Mouse (Mus musculus) kidney, adult 2 months (tissue): ENCODE data around the gene Ptpn3. TPM values are rescaled to one million over a fixed set of nuclear protein-coding genes. Genes with fewer than 3 reads are reported as not detected.

Experiments used
- DNase-seq: peaks from one replicate; pipeline ENCODE4 v3.0.0; 2021
- H3K27ac ChIP-seq: fragments of 200-500 bp; 2 replicates; pipeline ENCODE4 v1.5.1; 2012; ENCODE audit warnings: low read depth, low read length, control low read depth, inconsistent platforms; ENCODE audit not compliant: insufficient read depth
- H3K27me3 ChIP-seq: fragments of 200-500 bp; replicated peaks from 2 replicates; pipeline ENCODE4 v1.6.1; 2012; ENCODE audit warnings: mild to moderate bottlenecking, moderate library complexity, low read length, inconsistent platforms; ENCODE audit not compliant: control insufficient read depth, insufficient read depth
- H3K36me3 ChIP-seq: fragments of 200-500 bp; 2 replicates; pipeline ENCODE4 v1.6.1; 2012; ENCODE audit warnings: mild to moderate bottlenecking, moderate library complexity, low read length, inconsistent platforms; ENCODE audit not compliant: control insufficient read depth, insufficient read depth
- H3K4me1 ChIP-seq: fragments of 200-500 bp; 2 replicates; pipeline ENCODE4 v1.6.1; 2011; ENCODE audit warnings: low read length; ENCODE audit not compliant: control insufficient read depth, insufficient read depth
- H3K4me3 ChIP-seq: fragments of 200-500 bp; 2 replicates; pipeline ENCODE4 v1.5.1; 2011; ENCODE audit warnings: mild to moderate bottlenecking, low read depth, low read length, control low read depth; ENCODE audit not compliant: insufficient read depth
- CTCF ChIP-seq: fragments of 200-500 bp; conservative IDR thresholded peaks from 2 replicates; pipeline ENCODE4 v1.5.1; 2011; ENCODE audit warnings: low read depth, mild to moderate bottlenecking, control low read depth, low read length, moderate library complexity, mixed read lengths; ENCODE audit not compliant: insufficient read depth, insufficient read length
- POLR2A ChIP-seq: fragments of 200-500 bp; IDR thresholded peaks from one replicate; pipeline ENCODE4 v1.6.1; 2011; ENCODE audit warnings: low read depth, low read length, control low read depth
- WGBS: fragments of 180-500 bp; shearing (Covaris S2); methylation state at CpG from one replicate; pipeline ENCODE4 v1.1.7; 2018; 5-methylcytosine and 5-hydroxymethylcytosine counted together
- polyA plus RNA-seq: library from polyadenylated mRNA; depleted of rRNA; stranded (reverse); fragments of >200 nt; gene quantifications from 2 replicates; pipeline ENCODE4 v1.2.3, GENCODE M21; 2012

Gene Ptpn3
- polyA plus RNA-seq, 1 experiment, result 17.7 TPM

GRCm38 (mm10) chr4:57283189-57283588, 18.4 kb downstream of the Ptpn3 start:
- H3K27ac ChIP-seq, result peak overlapping the region; percentile 16; the same call in 1 of the 2 replicates
- no peaks in the 10 kb centered on the region for H3K36me3 ChIP-seq
- H3K4me1 ChIP-seq, result peaks cover 23% of the 10 kb centered on the region
- H3K4me3 ChIP-seq, result no peak overlapping the region
- TF ChIP-seq POLR2A (no peak), CTCF (no peak)
- peak; percentile 63 for DNase-seq
- WGBS, result 63% methylated on average over 3 of the region's 3 CpGs
- no peaks in the 10 kb centered on the region for H3K27me3 ChIP-seq

- TF ChIP-seq CTCF, result no peak
- no peak for TF ChIP-seq POLR2A
- no peaks in the 10 kb centered on the region for H3K27me3 ChIP-seq
- 37% methylated on average over 6 of the region's 6 CpGs for WGBS
- peak; percentile 73 for DNase-seq
- H3K27ac ChIP-seq, result no peak overlapping the region; the same call in 1 of the 2 replicates
- no peaks in the 10 kb centered on the region for H3K36me3 ChIP-seq
- no peak overlapping the region for H3K4me3 ChIP-seq
- H3K4me1 ChIP-seq, result peaks cover 23% of the 10 kb centered on the region
These were observed 19.0 kb downstream of the Ptpn3 start for GRCm38 (mm10) chr4:57282630-57283029.

- TF ChIP-seq POLR2A, result no peak
- TF ChIP-seq CTCF, result no peak
- DNase-seq, result peak; percentile 30
- Histone ChIP-seq H3K36me3 (no peaks in the 10 kb centered on the region), H3K4me1 (peaks cover 23% of the 10 kb centered on the region), H3K27me3 (no peaks in the 10 kb centered on the region), H3K27ac (no peak overlapping the region), H3K4me3 (no peak overlapping the region)
- WGBS, result 37% methylated on average over 5 of the region's 5 CpGs
These were observed 19.5 kb downstream of the Ptpn3 start for GRCm38 (mm10) chr4:57282179-57282578.

GRCm38 (mm10) chr4:57280888-57281287, 20.7 kb downstream of the Ptpn3 start:
- WGBS, result 77% methylated on average over 5 of the region's 5 CpGs
- TF ChIP-seq CTCF, result no peak
- TF ChIP-seq POLR2A, result no peak
- Histone ChIP-seq H3K27me3 (no peaks in the 10 kb centered on the region), H3K36me3 (no peaks in the 10 kb centered on the region), H3K4me1 (peaks cover 23% of the 10 kb centered on the region), H3K27ac (no peak overlapping the region), H3K4me3 (no peak overlapping the region)
- DNase-seq, result no peak

- 7% methylated on average over 8 of the region's 8 CpGs for WGBS
- no peak overlapping the region for H3K4me3 ChIP-seq
- peak overlapping the region; percentile 42 for H3K27ac ChIP-seq
- peaks cover 26% of the 10 kb centered on the region for H3K4me1 ChIP-seq
- TF ChIP-seq CTCF (no peak), POLR2A (no peak)
- no peaks in the 10 kb centered on the region for H3K27me3 ChIP-seq
- H3K36me3 ChIP-seq, result no peaks in the 10 kb centered on the region
- DNase-seq, result peak; percentile 72
These were observed 22.4 kb downstream of the Ptpn3 start for GRCm38 (mm10) chr4:57279229-57279628.

GRCm38 (mm10) chr4:57278812-57279211, 22.8 kb downstream of the Ptpn3 start:
- DNase-seq, result no peak
- H3K4me3 ChIP-seq, result no peak overlapping the region
- peaks cover 26% of the 10 kb centered on the region for H3K4me1 ChIP-seq

GRCm38 (mm10) chr4:57277671-57278070, 24.0 kb downstream of the Ptpn3 start:
- H3K4me1 ChIP-seq, result peaks cover 18% of the 10 kb centered on the region
- 73% methylated on average over 3 of the region's 3 CpGs for WGBS
- no peak for TF ChIP-seq POLR2A

More at GRCm38 (mm10) chr4:57278812-57279211, 22.8 kb downstream of the Ptpn3 start:
- TF ChIP-seq POLR2A (no peak), CTCF (no peak)
- H3K27me3 ChIP-seq, result no peaks in the 10 kb centered on the region
- no peaks in the 10 kb centered on the region for H3K36me3 ChIP-seq
- whole genome bisulfite sequencing, result 48% methylated on average over 10 of the region's 10 CpGs
- peak overlapping the region; percentile 42; the same call in 1 of the 2 replicates for H3K27ac ChIP-seq

More at GRCm38 (mm10) chr4:57277671-57278070, 24.0 kb downstream of the Ptpn3 start:
- Histone ChIP-seq H3K27ac (no peak overlapping the region), H3K27me3 (no peaks in the 10 kb centered on the region), H3K36me3 (no peaks in the 10 kb centered on the region), H3K4me3 (no peak overlapping the region)
- no peak for DNase-seq
